Mouse (Mus musculus): Measurements from ENCODE around the gene Dnajb5. TPM values are rescaled to one million over a fixed set of nuclear protein-coding genes. Genes with fewer than 3 reads are reported as not detected.

The Dnajb5 gene
- polyA plus RNA-seq (2012): 0.63 and 0.84 TPM in 2 replicates

- no peak for TF ChIP-seq GATA1 (IDR thresholded peaks at IDR 0.05; ENCODE audit: low read length)
Observed at GRCm38 (mm10) chr4:42949676-42950051, at the start of gene Dnajb5. Dnajb5 (plus strand) TSS chr4:42949814.

- no peak for TF ChIP-seq GATA1 (IDR thresholded peaks at IDR 0.05; ENCODE audit: low read length)
Observed at GRCm38 (mm10) chr4:42900878-42901277, 48.7 kb upstream of the Dnajb5 start.

- TF ChIP-seq GATA1 (IDR thresholded peaks at IDR 0.05; ENCODE audit: low read length): no peak
Observed at GRCm38 (mm10) chr4:42902174-42902573, 47.4 kb upstream of the Dnajb5 start.

- no peak for TF ChIP-seq GATA1 (IDR thresholded peaks at IDR 0.05; ENCODE audit: low read length)
Observed at GRCm38 (mm10) chr4:42902730-42903129, 46.9 kb upstream of the Dnajb5 start.

GRCm38 (mm10) chr4:42903942-42904341 is 45.7 kb upstream of the Dnajb5 start:
- TF ChIP-seq GATA1 (IDR thresholded peaks at IDR 0.05; ENCODE audit: low read length): no peak

GRCm38 (mm10) chr4:42904523-42904922 is 45.1 kb upstream of the Dnajb5 start:
- TF ChIP-seq GATA1 (IDR thresholded peaks at IDR 0.05; ENCODE audit: low read length): no peak

- TF ChIP-seq GATA1 (IDR thresholded peaks at IDR 0.05; ENCODE audit: low read length): no peak
Observed at GRCm38 (mm10) chr4:42904966-42905365, 44.6 kb upstream of the Dnajb5 start.

- TF ChIP-seq GATA1 (IDR thresholded peaks at IDR 0.05; ENCODE audit: low read length): no peak
Observed at GRCm38 (mm10) chr4:42913391-42913790, 36.2 kb upstream of the Dnajb5 start.

- TF ChIP-seq GATA1 (IDR thresholded peaks at IDR 0.05; ENCODE audit: low read length): no peak
Observed at GRCm38 (mm10) chr4:42915311-42915710, 34.3 kb upstream of the Dnajb5 start.

- no peak for TF ChIP-seq GATA1 (IDR thresholded peaks at IDR 0.05; ENCODE audit: low read length)
Observed at GRCm38 (mm10) chr4:42915966-42916365, 33.6 kb upstream of the Dnajb5 start.

- no peak for TF ChIP-seq GATA1 (IDR thresholded peaks at IDR 0.05; ENCODE audit: low read length)
Observed at GRCm38 (mm10) chr4:42916617-42917401, 32.8 kb upstream of the Dnajb5 start, which contains the start of gene Phf24. Phf24 (plus strand) TSS chr4:42916660.

GRCm38 (mm10) chr4:42917402-42917774 is 32.2 kb upstream of the Dnajb5 start:
- no peak for TF ChIP-seq GATA1 (IDR thresholded peaks at IDR 0.05; ENCODE audit: low read length)

GRCm38 (mm10) chr4:42920726-42921125 is 28.9 kb upstream of the Dnajb5 start:
- no peak for TF ChIP-seq GATA1 (IDR thresholded peaks at IDR 0.05; ENCODE audit: low read length)

GRCm38 (mm10) chr4:42921536-42921935 is 28.1 kb upstream of the Dnajb5 start:
- TF ChIP-seq GATA1 (IDR thresholded peaks at IDR 0.05; ENCODE audit: low read length): no peak

GRCm38 (mm10) chr4:42922056-42922455 is 27.6 kb upstream of the Dnajb5 start:
- TF ChIP-seq GATA1 (IDR thresholded peaks at IDR 0.05; ENCODE audit: low read length): no peak

GRCm38 (mm10) chr4:42922461-42922860 is 27.2 kb upstream of the Dnajb5 start:
- no peak for TF ChIP-seq GATA1 (IDR thresholded peaks at IDR 0.05; ENCODE audit: low read length)

- TF ChIP-seq GATA1 (IDR thresholded peaks at IDR 0.05; ENCODE audit: low read length): no peak
Observed at GRCm38 (mm10) chr4:42924095-42924710, 25.4 kb upstream of the Dnajb5 start.
